Mouse (Mus musculus): ENCODE measurements around the gene Gipc1.

Gene Gipc1

DNA sequence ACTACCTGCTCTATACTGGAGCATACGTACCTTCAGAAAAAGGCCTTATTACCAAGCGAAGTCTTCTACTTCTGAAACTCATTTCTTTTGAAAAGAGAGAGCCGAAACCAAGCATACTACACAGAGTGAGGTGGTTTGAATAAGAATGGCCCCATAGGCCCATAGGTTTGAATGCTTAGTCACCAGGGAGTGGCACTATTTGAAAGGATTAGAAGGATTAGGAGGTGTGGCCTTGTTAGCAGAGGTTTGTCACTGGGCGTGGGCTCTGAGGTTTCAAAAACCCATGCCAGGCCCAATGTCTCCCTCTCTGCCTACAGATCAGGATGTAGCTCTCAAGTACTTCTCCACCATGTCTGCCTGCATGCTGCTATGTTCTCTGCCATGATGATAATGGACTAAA, 4.4 kb upstream of the Gipc1 start:
- in situ Hi-C loops (cut with MseI, MboI), result no loop called here

DNA sequence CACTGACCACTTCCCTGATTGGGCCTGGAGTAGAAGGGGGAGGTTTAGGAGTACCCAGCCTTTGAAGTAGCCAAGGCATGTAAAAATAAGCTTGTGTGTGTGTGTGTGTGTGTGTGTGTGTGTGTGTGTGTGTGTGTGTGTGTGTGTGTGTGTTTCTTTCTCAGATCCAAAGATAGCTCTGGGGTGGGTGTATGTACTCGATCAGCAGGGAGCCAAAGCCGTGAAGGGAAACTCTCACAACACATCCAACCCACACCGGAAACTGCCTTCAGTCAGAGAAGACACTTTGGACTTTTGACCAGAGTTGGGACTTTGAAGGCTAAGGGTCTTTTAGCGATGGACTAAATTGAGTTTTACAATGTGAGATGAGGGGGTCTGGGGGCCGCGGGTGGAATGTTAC, 2.8 kb upstream of the Gipc1 start:
- in situ Hi-C loops (cut with MseI, MboI), result no loop called here

DNA sequence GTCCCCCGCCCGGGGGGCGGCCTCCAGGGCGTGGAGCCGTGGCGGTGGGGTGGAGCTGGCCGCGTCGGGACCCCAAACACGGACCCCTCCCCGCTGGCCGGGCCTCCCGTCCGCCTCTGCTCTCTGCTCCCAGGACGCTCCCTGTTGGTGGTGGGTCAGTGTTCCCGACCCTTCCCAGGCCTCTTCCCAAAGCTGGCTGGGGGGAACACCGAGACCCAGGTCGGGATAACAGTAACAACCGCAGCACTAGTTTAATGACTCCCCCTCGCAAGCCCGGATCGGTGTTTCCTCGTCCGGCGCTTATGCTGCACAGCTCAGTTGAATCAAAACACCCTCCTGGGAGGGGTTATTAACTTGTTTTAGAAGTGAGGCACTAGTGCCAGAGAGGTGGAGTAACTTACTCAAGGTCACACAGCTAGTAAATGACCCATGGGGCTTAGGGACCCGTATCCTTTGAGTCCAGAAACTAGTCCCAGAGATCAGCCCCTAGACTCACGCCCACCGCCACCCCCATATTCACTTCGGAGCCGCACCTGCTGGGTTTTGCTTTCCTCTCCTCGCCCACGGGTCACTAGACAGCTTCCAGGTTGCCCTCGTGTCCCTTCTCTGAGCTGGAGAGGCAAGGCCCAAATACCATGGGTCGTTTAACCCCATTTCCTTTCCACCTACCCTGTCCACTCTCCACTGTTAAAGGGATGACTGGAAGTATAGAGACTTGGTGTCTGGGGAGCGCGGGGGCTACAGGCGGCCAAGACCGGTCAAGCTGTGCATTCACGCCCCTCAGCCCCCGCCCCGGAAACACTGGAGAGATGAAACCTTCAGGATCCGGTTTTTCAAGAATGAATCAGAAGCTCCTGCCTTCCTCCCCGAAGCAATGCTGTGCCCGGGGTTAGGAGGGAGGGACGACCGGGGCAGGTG, 526 bp downstream of the Gipc1 start:
- in situ Hi-C loops (cut with MseI, MboI), result no loop called here

DNA sequence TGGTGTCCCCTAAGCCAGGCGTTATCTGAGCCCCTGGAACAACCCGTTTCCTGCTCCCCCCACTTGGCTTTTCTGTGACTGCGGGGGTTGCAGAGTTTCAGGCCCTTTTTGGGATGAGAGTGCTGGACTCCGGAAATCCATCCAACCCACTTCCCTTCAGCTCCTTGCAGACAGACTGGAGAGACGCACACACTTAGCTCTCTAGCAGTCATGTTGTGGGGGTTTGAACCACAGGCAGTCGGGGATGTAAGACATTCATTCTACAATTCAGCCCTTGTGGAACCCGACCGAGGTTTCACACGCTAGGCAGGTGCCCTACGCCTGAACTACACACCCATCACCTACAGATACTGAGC, 1.2 kb downstream of the Gipc1 start:
- in situ Hi-C loops (cut with MseI, MboI), result no loop called here

DNA sequence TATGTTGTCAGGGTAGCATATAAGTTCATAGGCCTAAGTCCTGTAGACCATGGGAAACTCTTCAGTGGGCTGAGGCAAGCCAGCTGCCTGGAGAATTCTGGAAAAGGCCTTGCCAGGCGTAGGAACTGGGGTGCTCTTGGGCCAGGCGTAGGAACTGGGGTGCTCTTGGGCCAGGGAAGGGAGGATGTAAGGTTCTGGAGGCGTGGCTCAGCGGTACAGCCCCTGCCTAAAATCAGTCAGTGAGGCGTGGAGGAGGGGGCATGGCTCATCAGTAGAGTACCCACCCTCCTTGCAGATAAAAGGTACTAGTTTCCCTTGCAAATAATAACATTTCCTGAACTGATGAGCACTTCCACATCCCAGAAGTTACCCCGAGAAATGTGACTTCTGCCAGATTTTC, 2.2 kb downstream of the Gipc1 start:
- in situ Hi-C loops (cut with MseI, MboI), result no loop called here

DNA sequence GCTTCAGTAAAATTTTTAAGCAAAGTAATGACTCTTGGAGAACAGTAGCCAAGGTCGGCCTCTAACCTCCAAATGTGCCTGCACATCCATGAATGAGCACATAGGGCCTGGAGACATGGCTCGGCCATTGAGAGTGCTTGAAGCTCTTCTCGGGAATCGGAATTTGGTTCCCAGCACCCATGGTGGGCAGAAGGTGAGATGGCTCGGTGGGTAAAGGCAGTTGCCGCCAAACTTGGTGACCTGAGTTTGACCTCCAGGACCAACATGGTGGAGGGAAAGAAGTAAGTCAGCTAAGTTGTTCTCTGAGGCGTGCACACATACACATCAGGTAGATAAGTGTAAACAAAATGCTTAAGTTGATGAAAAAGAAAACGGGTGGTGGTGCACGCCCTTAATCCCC, 3.6 kb downstream of the Gipc1 start:
- in situ Hi-C loops (cut with MseI, MboI), result no loop called here

DNA sequence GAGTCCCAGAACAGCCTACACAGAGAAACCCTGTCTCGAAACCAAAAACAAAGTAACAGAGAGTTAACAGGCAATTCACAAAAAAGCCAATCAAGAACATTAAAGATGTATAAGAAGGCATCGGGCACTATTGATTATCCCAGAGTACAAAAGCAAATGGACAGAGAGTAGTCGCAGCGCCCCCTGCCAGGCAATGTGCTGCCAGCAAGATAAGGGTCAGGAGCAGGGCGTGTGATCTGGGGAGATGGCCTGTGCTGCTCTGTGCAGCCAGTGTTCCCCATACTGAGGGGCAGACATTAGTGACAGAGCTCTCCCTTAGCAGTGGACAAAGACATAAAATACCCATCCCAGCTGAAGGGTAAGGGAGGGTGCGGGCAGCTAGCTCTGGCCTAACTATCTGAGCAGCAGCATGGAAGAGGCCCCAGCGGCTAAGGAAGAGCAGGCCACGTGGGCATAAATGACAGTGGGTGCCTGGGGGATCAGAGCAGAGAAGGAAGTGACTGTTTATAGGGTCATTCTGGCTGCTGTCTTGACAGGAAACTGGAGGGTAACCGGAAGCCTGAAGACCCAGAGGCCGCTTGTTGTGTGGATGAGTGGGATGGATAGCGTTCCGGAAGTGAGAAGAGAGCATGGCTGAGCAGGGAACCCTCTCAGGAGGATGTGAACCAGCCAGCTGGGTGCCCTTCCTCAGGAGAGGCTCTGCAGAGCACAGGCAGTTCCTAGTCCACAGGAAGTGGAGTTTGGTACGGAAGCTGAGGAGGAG, 4.2 kb downstream of the Gipc1 start:
- in situ Hi-C loops (cut with MseI, MboI), result no loop called here

DNA sequence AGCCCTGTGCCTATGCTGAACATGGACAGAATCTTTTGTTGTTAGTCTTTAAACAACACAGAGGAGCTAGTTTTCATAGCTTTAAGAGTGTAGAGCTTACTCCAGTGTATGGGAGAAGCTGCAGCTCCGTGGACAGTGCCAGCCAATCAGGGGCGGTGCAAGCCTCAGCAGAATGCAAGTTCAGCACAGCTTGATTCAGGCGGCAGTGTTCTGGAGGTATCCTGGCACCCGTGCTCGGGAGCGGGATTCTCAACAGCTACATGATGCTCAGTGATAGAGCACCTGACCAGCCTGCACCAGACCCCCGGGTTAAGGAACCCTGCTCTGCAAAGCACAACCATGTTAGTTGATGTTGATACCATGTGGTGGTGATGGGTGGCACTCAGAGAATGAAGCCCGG, 8.1 kb downstream of the Gipc1 start:
- in situ Hi-C loops (cut with MseI, MboI), result no loop called here

DNA sequence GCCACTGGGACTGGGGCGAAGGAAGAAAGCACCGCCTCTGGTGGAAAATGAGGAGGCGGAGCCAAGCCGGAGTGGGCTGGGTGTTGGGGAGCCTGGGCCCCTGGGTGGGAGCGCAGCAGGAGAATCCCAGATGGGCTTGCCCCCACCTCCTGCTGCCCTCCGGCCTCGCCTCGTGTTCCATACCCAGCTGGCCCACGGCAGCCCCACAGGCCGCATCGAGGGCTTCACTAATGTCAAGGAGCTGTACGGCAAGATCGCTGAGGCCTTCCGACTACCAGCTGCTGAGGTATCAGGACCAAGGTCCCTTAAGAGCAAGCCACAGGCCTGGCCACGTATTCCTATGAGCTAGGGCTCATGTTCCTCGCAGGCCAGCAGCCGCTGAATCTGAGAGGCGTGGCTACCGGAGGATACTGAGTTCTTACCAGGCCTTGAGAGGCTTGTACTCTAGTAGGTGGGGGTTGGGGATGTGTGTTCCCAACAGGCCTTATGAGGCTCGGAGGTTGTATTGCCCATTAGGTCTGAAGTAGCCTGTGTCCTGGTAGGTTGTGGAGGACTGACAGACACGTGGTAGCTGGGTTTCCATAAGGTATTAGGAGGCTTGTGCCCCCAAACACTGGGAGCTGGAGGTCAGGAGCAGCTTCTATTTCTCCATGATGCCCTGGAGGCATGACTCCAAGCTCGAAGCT, 8.7 kb downstream of the Gipc1 start:
- in situ Hi-C loops (cut with MseI, MboI), result no loop called here

DNA sequence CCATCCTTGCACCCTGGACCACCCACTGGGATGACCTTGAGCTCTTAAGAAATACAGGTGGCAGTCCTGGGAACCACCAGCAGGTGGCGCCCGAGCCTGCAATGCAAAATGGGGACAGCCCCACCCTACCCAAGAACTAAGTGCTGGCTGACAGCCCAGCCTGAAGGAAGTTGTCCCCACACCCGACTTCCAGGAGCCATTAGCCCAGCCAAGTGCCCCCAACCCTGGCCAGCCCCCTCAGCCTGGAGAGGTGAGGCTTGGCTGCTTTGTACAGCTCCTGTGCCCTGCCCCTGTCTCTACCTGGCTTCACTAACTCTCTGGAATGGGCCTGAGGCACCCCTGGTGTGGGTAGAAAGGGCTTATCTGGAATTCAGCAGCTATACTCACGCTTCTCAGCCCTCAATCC, 9.9 kb downstream of the Gipc1 start:
- in situ Hi-C loops (cut with MseI, MboI), result no loop called here

DNA sequence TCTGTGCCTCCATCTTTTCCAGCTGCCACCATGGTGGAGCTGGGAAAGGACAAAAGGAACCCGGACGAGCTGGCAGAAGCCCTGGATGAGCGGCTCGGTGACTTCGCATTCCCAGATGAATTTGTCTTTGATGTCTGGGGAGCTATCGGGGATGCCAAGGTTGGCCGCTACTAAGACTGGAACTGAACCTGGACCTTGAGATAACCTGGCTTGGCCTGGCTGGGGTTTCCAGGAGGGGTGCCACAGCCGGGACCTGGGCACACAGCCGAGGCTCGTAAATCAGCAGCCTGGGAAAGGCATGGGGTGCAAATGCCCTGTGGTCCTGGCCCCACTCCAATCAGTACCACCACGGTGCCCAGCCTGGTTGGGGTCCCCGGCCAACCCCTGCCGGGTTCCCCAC, 11.6 kb downstream of the Gipc1 start:
- in situ Hi-C loops (cut with MseI, MboI), result no loop called here

DNA sequence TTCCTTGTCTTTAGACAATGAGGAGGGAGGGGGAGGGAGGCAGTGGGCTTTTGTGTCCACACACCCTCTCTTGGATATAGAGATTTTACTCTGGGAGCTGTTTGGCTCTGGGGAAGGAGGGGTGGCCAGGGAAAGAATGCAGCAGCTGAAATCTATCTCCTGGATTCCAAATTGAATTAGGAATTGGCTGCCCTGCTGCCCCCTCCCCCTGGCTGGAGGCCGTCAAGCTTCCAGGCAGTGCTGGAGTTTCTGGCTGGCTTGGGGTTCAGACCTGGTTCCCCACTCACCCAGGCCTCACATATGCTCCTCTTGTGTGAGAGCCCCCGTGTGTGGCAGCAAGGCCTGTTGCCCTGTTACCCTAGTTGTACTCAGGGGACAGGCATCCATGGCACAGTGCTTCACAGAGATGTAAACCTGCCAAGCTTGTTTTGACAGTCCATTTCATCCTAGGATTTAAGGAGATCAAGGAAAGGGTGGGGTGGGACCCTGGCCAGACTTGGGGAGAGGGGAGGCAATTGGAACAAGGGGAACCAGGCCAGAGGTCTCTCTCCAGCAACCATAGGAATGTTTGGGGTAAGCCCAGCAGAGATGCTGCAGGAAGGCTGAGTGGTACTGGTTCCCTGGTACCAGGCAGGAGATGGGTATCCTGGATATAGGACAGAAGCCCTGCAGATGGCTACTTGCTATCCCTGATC, 12.6 kb downstream of the Gipc1 start:
- in situ Hi-C loops (cut with MseI, MboI), result no loop called here

DNA sequence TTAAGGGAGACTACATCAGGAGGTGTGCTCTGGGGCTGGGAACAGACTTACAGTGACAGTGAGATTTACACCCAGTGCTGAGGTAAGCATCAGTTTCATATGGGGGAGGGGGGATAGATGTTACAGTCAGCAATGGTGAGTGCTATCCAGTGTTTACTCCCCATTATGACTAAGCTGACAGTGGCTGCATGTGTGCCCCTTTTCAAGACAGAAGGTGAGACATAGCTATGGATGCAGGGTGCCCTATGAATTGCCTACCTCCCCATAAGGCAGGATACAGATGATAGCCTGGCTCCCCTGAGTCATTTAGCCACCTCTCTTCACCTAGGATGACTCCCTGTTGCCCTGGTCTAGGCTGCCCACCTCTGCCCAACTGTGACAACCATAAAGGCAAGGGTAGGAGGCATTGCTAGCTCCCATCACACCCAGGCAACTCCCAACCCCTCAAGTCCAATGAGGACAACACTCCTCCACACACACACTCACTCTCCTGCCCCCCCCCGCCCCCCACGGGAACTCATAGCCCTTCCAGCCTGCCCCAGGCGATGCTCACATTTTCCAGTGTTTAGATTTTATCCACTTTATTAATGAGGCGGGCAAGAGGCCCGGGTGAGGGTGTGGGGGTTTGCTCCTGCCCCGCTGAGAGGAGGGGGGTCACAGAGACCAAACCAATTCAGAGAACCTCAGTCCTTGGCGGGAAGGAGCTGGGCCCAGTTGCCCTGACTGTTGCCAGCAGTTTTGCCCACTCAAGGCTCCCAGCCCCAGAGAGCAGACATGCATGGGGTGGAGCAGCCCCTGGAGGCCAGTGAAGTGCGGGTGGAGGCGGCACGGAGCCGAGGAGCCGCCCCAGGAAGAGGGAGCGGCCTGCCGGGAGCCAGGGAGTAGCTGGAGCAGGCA, 13.7 kb downstream of the Gipc1 start, which contains the start of gene Ptger1:
TSS of gene Ptger1 (plus strand) at position 710 of the 897 bp plus-strand sequence.
- in situ Hi-C loops (cut with MseI, MboI), result no loop called here

DNA sequence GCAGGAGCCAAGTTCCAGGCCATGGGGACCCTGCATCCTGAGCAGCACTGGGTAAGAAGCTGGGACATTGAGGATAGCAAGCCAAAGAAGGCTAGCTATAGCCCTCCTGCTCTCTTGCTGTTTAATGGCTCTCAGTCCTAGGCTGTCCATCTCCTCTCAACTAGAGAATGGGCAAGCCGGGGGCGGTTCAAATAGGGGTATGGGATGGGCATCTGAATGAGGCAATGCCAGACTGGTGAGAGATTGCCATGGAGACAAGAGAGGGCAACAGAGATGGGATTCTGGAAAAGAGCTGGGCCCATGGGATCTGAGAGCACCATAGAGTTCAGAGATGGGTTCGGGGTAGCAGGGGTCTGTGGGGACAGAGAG, 14.4 kb downstream of the Gipc1 start:
- in situ Hi-C loops (cut with MseI, MboI), result no loop called here

DNA sequence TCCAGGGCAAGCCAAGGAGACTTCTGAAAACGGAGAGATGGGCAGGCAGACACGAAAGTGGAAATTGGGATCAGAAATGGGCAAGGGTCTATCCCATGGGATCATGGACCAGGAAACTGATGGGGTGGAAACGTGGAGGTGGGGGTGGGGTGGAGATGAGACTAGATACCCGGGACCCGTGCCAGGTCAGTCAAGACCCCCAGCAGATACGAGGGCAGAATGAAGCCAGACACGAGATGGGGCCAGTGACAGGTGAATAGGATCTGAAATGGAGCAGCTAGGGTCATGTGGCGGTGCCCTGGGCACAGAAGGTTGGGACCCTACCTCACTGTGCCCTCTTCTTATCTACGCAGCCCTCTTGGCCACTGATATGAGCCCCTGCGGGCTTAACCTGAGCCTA, 15.0 kb downstream of the Gipc1 start:
- in situ Hi-C loops (cut with MseI, MboI), result no loop called here

DNA sequence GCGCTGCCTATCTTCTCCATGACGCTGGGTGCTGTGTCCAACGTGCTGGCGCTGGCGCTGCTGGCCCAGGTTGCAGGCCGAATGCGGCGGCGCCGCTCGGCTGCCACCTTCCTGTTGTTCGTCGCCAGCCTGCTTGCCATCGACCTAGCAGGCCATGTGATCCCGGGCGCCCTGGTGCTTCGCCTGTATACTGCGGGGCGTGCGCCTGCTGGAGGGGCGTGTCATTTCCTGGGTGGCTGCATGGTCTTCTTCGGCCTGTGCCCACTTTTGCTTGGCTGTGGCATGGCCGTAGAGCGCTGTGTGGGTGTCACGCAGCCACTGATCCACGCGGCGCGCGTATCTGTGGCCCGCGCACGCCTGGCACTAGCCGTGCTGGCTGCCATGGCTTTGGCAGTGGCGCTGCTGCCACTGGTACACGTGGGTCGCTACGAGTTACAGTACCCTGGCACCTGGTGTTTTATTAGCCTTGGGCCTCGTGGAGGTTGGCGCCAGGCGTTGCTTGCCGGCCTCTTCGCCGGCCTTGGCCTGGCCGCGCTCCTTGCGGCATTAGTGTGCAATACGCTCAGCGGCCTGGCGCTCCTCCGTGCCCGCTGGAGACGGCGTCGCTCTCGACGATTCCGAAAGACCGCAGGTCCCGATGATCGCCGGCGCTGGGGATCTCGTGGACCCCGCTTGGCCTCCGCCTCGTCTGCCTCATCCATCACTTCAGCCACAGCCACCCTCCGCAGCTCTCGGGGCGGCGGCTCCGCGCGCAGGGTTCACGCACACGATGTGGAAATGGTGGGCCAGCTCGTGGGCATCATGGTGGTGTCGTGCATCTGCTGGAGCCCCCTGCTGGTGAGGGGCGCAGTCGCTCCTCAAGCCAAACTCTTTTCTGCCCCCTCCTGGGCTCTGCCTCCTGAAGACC, 15.8 kb downstream of the Gipc1 start:
- in situ Hi-C loops (cut with MseI, MboI), result no loop called here

DNA sequence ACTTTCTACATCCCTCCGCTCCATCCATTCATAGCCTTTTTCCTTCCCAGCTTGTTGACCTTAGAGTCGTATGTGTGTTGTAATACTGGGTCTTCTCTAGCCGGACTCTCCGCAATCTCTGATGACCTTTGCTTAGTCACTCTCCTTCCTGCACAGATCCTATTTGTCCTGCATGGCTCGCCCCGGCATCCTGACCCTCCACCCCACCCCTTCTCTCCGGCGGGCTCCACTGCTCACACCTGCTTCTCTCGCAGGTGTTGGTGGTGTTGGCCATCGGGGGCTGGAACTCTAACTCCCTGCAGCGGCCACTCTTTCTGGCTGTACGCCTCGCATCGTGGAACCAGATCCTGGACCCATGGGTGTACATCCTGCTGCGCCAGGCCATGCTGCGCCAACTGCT, 16.5 kb downstream of the Gipc1 start:
- in situ Hi-C loops (cut with MseI, MboI), result no loop called here

DNA sequence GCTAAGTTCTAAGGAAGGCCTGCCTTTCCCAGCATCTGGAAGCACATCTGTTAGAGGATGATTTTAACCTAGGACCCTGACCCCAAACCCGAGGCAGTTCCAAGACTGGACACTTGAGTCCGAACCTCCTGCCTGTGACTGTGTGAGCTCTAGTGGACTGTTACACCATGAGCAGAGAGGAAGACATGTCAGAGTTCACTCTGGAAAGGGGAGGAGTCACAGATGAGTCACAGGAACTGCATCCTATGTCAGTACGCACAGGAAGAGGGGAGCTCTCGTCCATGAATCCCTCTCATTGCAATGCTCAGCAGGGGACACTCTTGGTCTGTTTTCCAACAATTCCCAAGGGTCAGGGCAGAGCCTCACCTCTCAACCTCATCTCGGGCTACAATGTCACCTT, 20.5 kb downstream of the Gipc1 start:
- in situ Hi-C loops (cut with MseI, MboI), result no loop called here

DNA sequence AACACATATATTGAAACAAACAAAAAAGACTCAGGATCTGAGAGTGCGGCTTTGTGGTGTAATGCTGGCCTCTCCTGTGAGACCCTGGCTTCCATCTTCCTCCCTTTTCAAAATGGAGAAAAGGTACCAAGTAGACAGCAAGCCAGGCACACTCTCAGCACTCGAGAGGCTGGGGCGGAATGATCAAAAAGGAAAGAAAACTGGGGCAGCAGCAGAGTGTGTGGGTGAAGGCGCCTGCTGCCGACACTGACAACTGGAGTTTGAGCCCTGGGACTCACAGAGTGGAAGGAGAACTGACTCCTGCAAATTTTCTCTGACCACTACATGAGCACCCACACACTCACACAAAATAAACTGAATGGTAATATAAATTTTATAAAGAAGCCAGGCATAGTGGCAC, 22.0 kb downstream of the Gipc1 start:
- in situ Hi-C loops (cut with MseI, MboI), result no loop called here

DNA sequence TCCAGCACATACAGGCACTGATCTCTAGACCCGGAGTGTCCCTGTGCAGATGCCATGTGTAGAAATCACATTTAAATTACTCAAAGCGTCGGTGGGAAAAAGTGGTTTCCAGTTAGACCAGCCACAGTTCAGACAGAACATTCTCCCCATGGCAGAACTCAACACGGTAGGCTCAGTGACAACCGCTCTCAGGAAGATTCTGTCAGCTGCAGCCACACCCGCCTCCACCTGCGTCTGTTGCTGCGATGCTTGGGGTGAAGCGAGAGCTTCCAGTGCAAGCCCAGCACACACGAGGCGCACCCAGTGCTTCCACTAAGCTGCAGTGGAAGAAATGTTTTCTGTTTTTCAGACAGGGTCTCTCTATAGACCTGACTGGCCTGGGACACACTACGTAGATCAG, 27.4 kb downstream of the Gipc1 start:
- in situ Hi-C loops (cut with MseI, MboI), result no loop called here

Data from mouse trophoblast stem cell (cell line).